Mouse (Mus musculus): ENCODE measurements around the gene Slc22a3. TPM values are rescaled to one million over a fixed set of nuclear protein-coding genes. Genes with fewer than 3 reads are reported as not detected.

Slc22a3 gene
- total and polyA plus RNA-seq, 3 experiments, result 31.5 to 87.7 TPM; not detected in 1

- DNase-seq (ENCODE audit: low read depth, low spot score), result peak; percentile 21
- TF ChIP-seq MEF2A (IDR thresholded peaks at IDR 0.05; ENCODE audit: extremely low read depth, insufficient replicate concordance, low read depth, low read length, poor library complexity, severe bottlenecking) (no peak), HCFC1 (IDR thresholded peaks at IDR 0.05; ENCODE audit: low read depth, low read length) (no peak), MYC (IDR thresholded peaks at IDR 0.05; ENCODE audit: low read depth, low read length) (no peak), USF1 (IDR thresholded peaks at IDR 0.05; ENCODE audit: low read depth, low read length) (no peak), ZC3H11A (IDR thresholded peaks at IDR 0.05; ENCODE audit: low read depth, low read length) (no peak)
- Histone ChIP-seq H3K9me3 (replicated peaks; ENCODE audit: insufficient read depth, low read length) (no peaks in the 10 kb centered on the region), H3K27me3 (ENCODE audit: control insufficient read depth in 1 of 2, insufficient read depth in 2 of 2, low read length in 2 of 2) (no peaks in the 10 kb centered on the region; a peak in 2 of 4 replicates), H3K4me3 (ENCODE audit: control insufficient read depth in 1 of 2, insufficient read depth in 1 of 2, low read depth in 2 of 2, low read length in 2 of 2) (no peak overlapping the region), H3K79me2 (ENCODE audit: control insufficient read depth, insufficient read depth, low read length, poor library complexity) (no peaks in the 10 kb centered on the region), H3K9ac (ENCODE audit: control insufficient read depth, low read depth, low read length, poor library complexity, severe bottlenecking) (no peak overlapping the region), H3K4me1 (ENCODE audit: control insufficient read depth in 1 of 2, insufficient read depth in 2 of 2, low read length in 2 of 2) (no peaks in the 10 kb centered on the region), H3K36me3 (ENCODE audit: control insufficient read depth in 1 of 2, insufficient read depth in 2 of 2, low read length in 2 of 2) (no peaks in the 10 kb centered on the region), H3K27ac (ENCODE audit: control insufficient read depth, low read depth, low read length) (no peak overlapping the region)
Observed at GRCm38 (mm10) chr17:12382531-12382930, 125.0 kb downstream of the Slc22a3 start.

- Histone ChIP-seq H3K4me3 (ENCODE audit: control insufficient read depth in 1 of 2, insufficient read depth in 1 of 2, low read depth in 2 of 2, low read length in 2 of 2) (no peak overlapping the region), H3K4me1 (ENCODE audit: control insufficient read depth in 1 of 2, insufficient read depth in 2 of 2, low read length in 2 of 2) (no peaks in the 10 kb centered on the region), H3K27ac (ENCODE audit: control insufficient read depth, low read depth, low read length) (no peak overlapping the region), H3K79me2 (ENCODE audit: control insufficient read depth, insufficient read depth, low read length, poor library complexity) (no peaks in the 10 kb centered on the region), H3K9me3 (replicated peaks; ENCODE audit: insufficient read depth, low read length) (no peaks in the 10 kb centered on the region), H3K27me3 (ENCODE audit: control insufficient read depth in 1 of 2, insufficient read depth in 2 of 2, low read length in 2 of 2) (no peaks in the 10 kb centered on the region; a peak in 1 of 4 replicates), H3K36me3 (ENCODE audit: control insufficient read depth in 1 of 2, insufficient read depth in 2 of 2, low read length in 2 of 2) (no peaks in the 10 kb centered on the region), H3K9ac (ENCODE audit: control insufficient read depth, low read depth, low read length, poor library complexity, severe bottlenecking) (no peak overlapping the region)
- DNase-seq (ENCODE audit: low read depth, low spot score), result no peak
- TF ChIP-seq POLR2AphosphoS2 (IDR thresholded peaks at IDR 0.05; ENCODE audit: low read length) (no peak), ZNF384 (IDR thresholded peaks at IDR 0.05; ENCODE audit: low read depth, low read length) (no peak), ZMIZ1 (IDR thresholded peaks at IDR 0.05; ENCODE audit: low read depth, low read length) (no peak), MAZ (IDR thresholded peaks at IDR 0.05; ENCODE audit: low read depth, low read length) (no peak), CTCF (IDR thresholded peaks at IDR 0.05 in 2 of 3, conservative IDR thresholded peaks at IDR 0.05 in 1 of 3; ENCODE audit: control insufficient read depth in 1 of 3, insufficient read depth in 1 of 3, low read depth in 2 of 3, low read length in 3 of 3, poor library complexity in 1 of 3, severe bottlenecking in 1 of 3) (no peak), NELFE (IDR thresholded peaks at IDR 0.05; ENCODE audit: low read depth, low read length) (no peak), NRF1 (IDR thresholded peaks at IDR 0.05; ENCODE audit: insufficient read depth, low read depth, low read length, poor library complexity, severe bottlenecking) (no peak), MYB (IDR thresholded peaks at IDR 0.05; ENCODE audit: low read depth, low read length) (no peak), RAD21 (IDR thresholded peaks at IDR 0.05; ENCODE audit: low read depth, low read length) (no peak), EP300 (IDR thresholded peaks at IDR 0.05; ENCODE audit: low read depth in 1 of 2, low read length in 2 of 2) (no peak), HCFC1 (IDR thresholded peaks at IDR 0.05; ENCODE audit: low read depth, low read length) (no peak), USF1 (IDR thresholded peaks at IDR 0.05; ENCODE audit: low read depth, low read length) (no peak)
Observed at GRCm38 (mm10) chr17:12381579-12381978, 125.9 kb downstream of the Slc22a3 start.
